Mouse (Mus musculus): ENCODE measurements at regions not wholly inside any gene's neighbourhood (a gene's known extent, or its start where the extent isn't known, plus 50 kb on each side); places are given as distances from the start of the nearest gene placed in this dataset.

DNA sequence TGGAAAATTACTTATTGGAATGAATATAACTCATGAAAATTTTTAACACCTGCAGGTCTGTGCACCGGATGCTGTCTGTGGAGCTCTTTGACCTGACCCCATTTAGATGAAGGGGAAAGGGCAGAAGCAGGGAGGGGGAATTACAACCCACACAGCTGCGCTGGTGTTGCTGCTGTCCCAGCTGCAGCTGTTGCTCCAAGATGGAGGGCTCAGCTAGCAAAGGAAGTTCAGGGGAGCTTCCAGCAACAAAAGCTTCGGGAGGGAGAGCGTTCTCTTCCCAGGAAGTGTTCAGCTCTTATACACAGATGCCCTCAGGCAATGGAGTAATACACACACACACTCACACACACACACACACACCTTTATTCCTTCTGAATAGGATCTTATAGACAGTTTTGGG, 219.6 kb downstream of the Car2 start:
- WGBS = 53% methylated on average over 4 of the region's 4 CpGs
- Histone ChIP-seq H3K9ac (ENCODE audit: low read length) (no peak overlapping the region), H3K9me3 (ENCODE audit: control insufficient read depth, low read length) (no peaks in the 10 kb centered on the region), H3K4me3 (ENCODE audit: control insufficient read depth in 1 of 2, insufficient read depth in 1 of 2, low read depth in 1 of 2, low read length in 2 of 2) (no peak overlapping the region), H3K27ac (replicated peaks in 1 of 2; ENCODE audit: control insufficient read depth in 1 of 2, insufficient read depth in 1 of 2, low read depth in 2 of 2, low read length in 2 of 2) (no peak overlapping the region), H3K36me3 (ENCODE audit: control insufficient read depth, insufficient read depth, low read length) (no peaks in the 10 kb centered on the region), H3K4me2 (ENCODE audit: low read length) (no peak overlapping the region), H3K4me1 (ENCODE audit: control insufficient read depth in 2 of 2, insufficient read depth in 2 of 2, low read length in 2 of 2) (no peaks in the 10 kb centered on the region), H3K27me3 (ENCODE audit: control insufficient read depth, insufficient read depth, low read length) (no peaks in the 10 kb centered on the region)
- ATAC-seq (ENCODE audit: insufficient number of reproducible peaks, insufficient read depth, low FRiP score, low read depth) = no peak

DNA sequence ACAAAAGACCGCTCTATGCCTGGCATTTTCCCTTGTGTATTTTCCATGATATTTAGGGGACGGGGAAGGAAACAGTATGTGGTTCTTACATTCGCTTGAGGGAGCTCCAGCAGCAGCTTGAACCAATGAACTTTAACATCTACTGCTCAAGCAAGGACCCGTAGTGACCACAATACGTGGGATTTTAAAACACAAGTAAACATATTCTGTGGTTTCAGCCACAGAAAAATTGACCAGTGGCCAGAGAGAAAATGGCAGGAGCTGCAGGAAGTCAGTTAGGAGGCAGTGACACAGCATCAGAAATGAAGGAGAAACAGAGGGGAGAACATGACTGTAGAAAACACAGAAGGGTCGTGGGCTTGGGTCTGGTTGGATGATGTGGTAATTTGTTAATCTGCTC, 220.2 kb downstream of the Car2 start:
- 77% methylated on average over 6 of the region's 6 CpGs for WGBS
- ATAC-seq (ENCODE audit: insufficient number of reproducible peaks, insufficient read depth, low FRiP score, low read depth) = no peak

GRCm38 (mm10) chr3:15107301-15107700, 221.2 kb downstream of the Car2 start:
- Histone ChIP-seq H3K4me1 (ENCODE audit: control insufficient read depth in 2 of 2, insufficient read depth in 2 of 2, low read length in 2 of 2) (no peaks in the 10 kb centered on the region), H3K9me3 (ENCODE audit: control insufficient read depth, low read length) (no peaks in the 10 kb centered on the region), H3K27me3 (ENCODE audit: control insufficient read depth, insufficient read depth, low read length) (no peaks in the 10 kb centered on the region), H3K9ac (ENCODE audit: low read length) (no peak overlapping the region), H3K27ac (replicated peaks in 1 of 2; ENCODE audit: control insufficient read depth in 1 of 2, insufficient read depth in 1 of 2, low read depth in 2 of 2, low read length in 2 of 2) (no peak overlapping the region), H3K4me2 (ENCODE audit: low read length) (no peak overlapping the region), H3K36me3 (ENCODE audit: control insufficient read depth, insufficient read depth, low read length) (no peaks in the 10 kb centered on the region), H3K4me3 (ENCODE audit: control insufficient read depth in 1 of 2, insufficient read depth in 1 of 2, low read depth in 1 of 2, low read length in 2 of 2) (no peak overlapping the region)
- WGBS = 82% methylated on average over 5 of the region's 5 CpGs
- ATAC-seq (ENCODE audit: insufficient number of reproducible peaks, insufficient read depth, low FRiP score, low read depth) = no peak

More for the DNA sequence above, 220.2 kb downstream of the Car2 start:
- Histone ChIP-seq H3K27ac (replicated peaks in 1 of 2; ENCODE audit: control insufficient read depth in 1 of 2, insufficient read depth in 1 of 2, low read depth in 2 of 2, low read length in 2 of 2) (no peak overlapping the region), H3K36me3 (ENCODE audit: control insufficient read depth, insufficient read depth, low read length) (no peaks in the 10 kb centered on the region), H3K9me3 (ENCODE audit: control insufficient read depth, low read length) (no peaks in the 10 kb centered on the region), H3K4me1 (ENCODE audit: control insufficient read depth in 2 of 2, insufficient read depth in 2 of 2, low read length in 2 of 2) (no peaks in the 10 kb centered on the region), H3K27me3 (ENCODE audit: control insufficient read depth, insufficient read depth, low read length) (no peaks in the 10 kb centered on the region), H3K4me2 (ENCODE audit: low read length) (no peak overlapping the region), H3K9ac (ENCODE audit: low read length) (no peak overlapping the region), H3K4me3 (ENCODE audit: control insufficient read depth in 1 of 2, insufficient read depth in 1 of 2, low read depth in 1 of 2, low read length in 2 of 2) (no peak overlapping the region)

GRCm38 (mm10) chr3:15108239-15108934, 222.3 kb downstream of the Car2 start:
- 88% methylated on average over 9 of the region's 9 CpGs for WGBS
- ATAC-seq (ENCODE audit: insufficient number of reproducible peaks, insufficient read depth, low FRiP score, low read depth) = no peak
- Histone ChIP-seq H3K9ac (ENCODE audit: low read length) (no peak overlapping the region), H3K27me3 (ENCODE audit: control insufficient read depth, insufficient read depth, low read length) (no peaks in the 10 kb centered on the region), H3K36me3 (ENCODE audit: control insufficient read depth, insufficient read depth, low read length) (no peaks in the 10 kb centered on the region), H3K4me1 (ENCODE audit: control insufficient read depth in 2 of 2, insufficient read depth in 2 of 2, low read length in 2 of 2) (no peaks in the 10 kb centered on the region), H3K27ac (replicated peaks in 1 of 2; ENCODE audit: control insufficient read depth in 1 of 2, insufficient read depth in 1 of 2, low read depth in 2 of 2, low read length in 2 of 2) (no peak overlapping the region), H3K9me3 (ENCODE audit: control insufficient read depth, low read length) (no peaks in the 10 kb centered on the region), H3K4me2 (ENCODE audit: low read length) (no peak overlapping the region), H3K4me3 (ENCODE audit: control insufficient read depth in 1 of 2, insufficient read depth in 1 of 2, low read depth in 1 of 2, low read length in 2 of 2) (no peak overlapping the region)

DNA sequence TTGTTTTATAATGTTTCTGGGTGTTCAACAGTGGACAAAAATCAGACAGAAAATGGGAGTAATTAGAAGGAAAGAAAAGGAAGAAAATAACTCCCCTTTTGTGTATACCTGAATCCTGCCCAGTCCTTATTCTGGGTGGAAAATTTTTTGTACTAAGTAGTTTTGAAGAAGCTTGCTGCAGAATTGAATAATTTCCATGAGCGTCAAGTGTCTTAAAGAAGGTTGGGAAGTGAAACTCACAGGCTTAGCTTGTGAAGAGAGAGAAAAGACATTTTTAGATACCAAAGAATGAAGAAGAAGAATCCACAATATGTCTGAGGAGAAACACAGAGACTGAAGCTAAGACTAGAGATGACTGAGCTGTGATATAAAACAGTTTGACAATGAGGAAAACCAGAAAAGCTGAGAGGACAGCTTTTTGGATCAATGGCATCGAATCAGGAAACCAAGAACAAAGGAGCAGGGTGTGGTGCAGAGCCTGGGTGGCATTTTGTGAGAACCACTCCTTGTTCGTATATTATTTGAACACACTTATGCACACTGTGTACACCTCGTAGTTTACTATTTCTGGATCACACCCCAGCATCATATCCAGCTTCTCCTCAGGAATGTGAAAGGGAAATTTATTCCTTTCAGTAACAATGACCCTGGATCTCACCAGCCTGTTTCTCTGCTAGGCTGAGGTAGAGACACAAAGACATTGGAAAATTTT, 221.9 kb downstream of the Gm9733 start:
- Histone ChIP-seq H3K4me2 (ENCODE audit: low read length) (no peak overlapping the region), H3K4me1 (ENCODE audit: control insufficient read depth in 2 of 2, insufficient read depth in 2 of 2, low read length in 2 of 2) (no peaks in the 10 kb centered on the region), H3K36me3 (ENCODE audit: control insufficient read depth, insufficient read depth, low read length) (no peaks in the 10 kb centered on the region), H3K4me3 (ENCODE audit: control insufficient read depth in 1 of 2, insufficient read depth in 1 of 2, low read depth in 1 of 2, low read length in 2 of 2) (no peak overlapping the region), H3K9ac (ENCODE audit: low read length) (no peak overlapping the region), H3K9me3 (ENCODE audit: control insufficient read depth, low read length) (no peaks in the 10 kb centered on the region), H3K27ac (replicated peaks in 1 of 2; ENCODE audit: control insufficient read depth in 1 of 2, insufficient read depth in 1 of 2, low read depth in 2 of 2, low read length in 2 of 2) (no peak overlapping the region), H3K27me3 (ENCODE audit: control insufficient read depth, insufficient read depth, low read length) (no peaks in the 10 kb centered on the region)
- WGBS = 56% methylated on average over 4 of the region's 4 CpGs
- ATAC-seq (ENCODE audit: insufficient number of reproducible peaks, insufficient read depth, low FRiP score, low read depth) = no peak

- Histone ChIP-seq H3K9ac (ENCODE audit: low read length) (no peak overlapping the region), H3K27me3 (ENCODE audit: control insufficient read depth, insufficient read depth, low read length) (no peaks in the 10 kb centered on the region), H3K4me3 (ENCODE audit: control insufficient read depth in 1 of 2, insufficient read depth in 1 of 2, low read depth in 1 of 2, low read length in 2 of 2) (no peak overlapping the region), H3K9me3 (ENCODE audit: control insufficient read depth, low read length) (no peaks in the 10 kb centered on the region), H3K4me2 (ENCODE audit: low read length) (no peak overlapping the region), H3K36me3 (ENCODE audit: control insufficient read depth, insufficient read depth, low read length) (no peaks in the 10 kb centered on the region), H3K27ac (replicated peaks in 1 of 2; ENCODE audit: control insufficient read depth in 1 of 2, insufficient read depth in 1 of 2, low read depth in 2 of 2, low read length in 2 of 2) (no peak overlapping the region), H3K4me1 (ENCODE audit: control insufficient read depth in 2 of 2, insufficient read depth in 2 of 2, low read length in 2 of 2) (no peaks in the 10 kb centered on the region)
- 36% methylated on average over 2 of the region's 2 CpGs for WGBS
- ATAC-seq (ENCODE audit: insufficient number of reproducible peaks, insufficient read depth, low FRiP score, low read depth) = no peak
Measured at GRCm38 (mm10) chr3:15112177-15112838, 219.8 kb downstream of the Gm9733 start.

DNA sequence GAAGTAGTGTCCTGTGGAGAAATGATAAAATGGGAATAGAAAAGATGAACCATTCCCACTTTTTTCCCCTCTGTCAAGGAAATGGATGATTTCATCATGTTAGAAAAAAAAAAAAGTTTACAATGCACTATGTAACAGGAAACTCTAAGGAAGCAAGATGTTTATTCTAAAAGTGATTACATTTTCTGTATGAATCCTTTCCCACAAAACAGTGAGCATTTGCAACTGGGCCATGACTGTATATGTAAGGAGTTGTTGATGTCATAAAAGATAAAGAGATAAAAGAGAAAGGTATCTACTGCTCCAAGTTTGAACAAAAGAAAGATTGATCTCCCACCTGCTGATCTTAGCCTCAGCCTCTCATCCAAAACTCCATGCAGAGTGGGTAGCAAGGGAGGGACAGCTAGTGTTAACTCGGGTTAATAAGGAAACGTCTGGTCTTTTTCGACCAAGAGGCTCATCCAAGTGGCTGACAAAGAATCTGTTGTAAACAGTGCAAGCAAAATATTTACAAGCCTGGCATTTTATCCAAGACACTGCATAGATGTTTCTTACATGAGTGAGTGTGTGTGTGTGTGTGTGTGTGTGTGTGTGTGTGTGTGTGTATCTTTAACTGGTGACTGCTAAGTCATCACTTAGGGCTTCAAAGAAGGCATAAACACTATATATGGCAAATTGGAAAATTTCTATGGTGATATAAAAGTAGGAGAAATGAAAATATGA, 213.3 kb downstream of the Gm9733 start:
- no peaks in the 10 kb centered on the region for H3K27me3 ChIP-seq (ENCODE audit: control insufficient read depth, insufficient read depth, low read length)
- H3K36me3 ChIP-seq (ENCODE audit: control insufficient read depth, insufficient read depth, low read length) = no peaks in the 10 kb centered on the region
- H3K27ac ChIP-seq (replicated peaks in 1 of 2; ENCODE audit: control insufficient read depth in 1 of 2, insufficient read depth in 1 of 2, low read depth in 2 of 2, low read length in 2 of 2) = no peak overlapping the region
- no peak overlapping the region for H3K4me2 ChIP-seq (ENCODE audit: low read length)
- ATAC-seq (ENCODE audit: insufficient number of reproducible peaks, insufficient read depth, low FRiP score, low read depth) = no peak
- H3K4me1 ChIP-seq (ENCODE audit: control insufficient read depth in 2 of 2, insufficient read depth in 2 of 2, low read length in 2 of 2) = no peaks in the 10 kb centered on the region
- H3K9ac ChIP-seq (ENCODE audit: low read length) = no peak overlapping the region
- no peaks in the 10 kb centered on the region for H3K9me3 ChIP-seq (ENCODE audit: control insufficient read depth, low read length)
- 31% methylated on average over 3 of the region's 3 CpGs for WGBS
- H3K4me3 ChIP-seq (ENCODE audit: control insufficient read depth in 1 of 2, insufficient read depth in 1 of 2, low read depth in 1 of 2, low read length in 2 of 2) = no peak overlapping the region

All from heart, embryonic 14.5 days (tissue).